Mouse (Mus musculus): Measurements from ENCODE around the gene Ambra1.

DNA sequence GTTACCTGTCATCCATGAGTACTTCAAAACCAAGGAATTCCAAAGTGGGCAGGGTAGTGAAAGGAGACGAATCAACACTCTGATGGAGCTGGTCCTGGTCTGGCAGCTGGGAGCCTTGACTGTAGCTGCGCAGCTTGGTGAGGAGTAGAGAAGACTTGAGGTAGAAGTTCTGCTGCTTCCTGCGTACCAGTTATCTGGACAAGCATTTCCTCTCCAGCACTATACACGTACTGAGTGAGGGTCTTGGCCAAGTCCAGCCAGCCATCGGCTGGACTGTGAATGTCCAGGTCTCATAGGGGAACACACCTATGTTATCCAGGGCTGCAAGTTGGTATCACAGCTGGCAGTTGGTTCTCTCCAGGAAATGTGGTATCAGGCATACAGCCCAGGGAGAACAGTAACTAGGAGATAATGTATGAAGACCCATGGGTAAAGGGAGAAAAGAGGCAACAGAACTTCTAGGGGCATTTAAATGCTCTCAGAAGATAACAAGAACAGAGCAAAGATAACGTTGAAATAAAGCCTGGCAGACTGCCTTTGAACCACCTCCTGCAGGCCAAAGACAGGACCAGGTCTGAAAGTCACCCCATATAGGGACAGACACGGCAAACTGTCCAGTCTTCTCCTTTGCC, 186.5 kb downstream of the Ambra1 start:
- TF ChIP-seq POLR2A (IDR thresholded peaks at IDR 0.05; ENCODE audit: borderline replicate concordance, control insufficient read depth, low read depth, low read length) (no peak), CTCF (IDR thresholded peaks at IDR 0.05; ENCODE audit: control insufficient read depth, insufficient read depth, low read length) (no peak)

Data from bone marrow, adult 2 months (tissue).